Mouse (Mus musculus): ENCODE measurements around the gene Casp1. TPM values are rescaled to one million over a fixed set of nuclear protein-coding genes. Genes with fewer than 3 reads are reported as not detected.
A peak's percentile ranks its signal among the peaks of the same experiment; 100 is the strongest.

The Casp1 gene
- polyA plus RNA-seq (2014; fragmentation: Nextera tagmentation; extraction: Ambion mirVana) = 1.1 and 1.2 TPM in 2 replicates

DNA sequence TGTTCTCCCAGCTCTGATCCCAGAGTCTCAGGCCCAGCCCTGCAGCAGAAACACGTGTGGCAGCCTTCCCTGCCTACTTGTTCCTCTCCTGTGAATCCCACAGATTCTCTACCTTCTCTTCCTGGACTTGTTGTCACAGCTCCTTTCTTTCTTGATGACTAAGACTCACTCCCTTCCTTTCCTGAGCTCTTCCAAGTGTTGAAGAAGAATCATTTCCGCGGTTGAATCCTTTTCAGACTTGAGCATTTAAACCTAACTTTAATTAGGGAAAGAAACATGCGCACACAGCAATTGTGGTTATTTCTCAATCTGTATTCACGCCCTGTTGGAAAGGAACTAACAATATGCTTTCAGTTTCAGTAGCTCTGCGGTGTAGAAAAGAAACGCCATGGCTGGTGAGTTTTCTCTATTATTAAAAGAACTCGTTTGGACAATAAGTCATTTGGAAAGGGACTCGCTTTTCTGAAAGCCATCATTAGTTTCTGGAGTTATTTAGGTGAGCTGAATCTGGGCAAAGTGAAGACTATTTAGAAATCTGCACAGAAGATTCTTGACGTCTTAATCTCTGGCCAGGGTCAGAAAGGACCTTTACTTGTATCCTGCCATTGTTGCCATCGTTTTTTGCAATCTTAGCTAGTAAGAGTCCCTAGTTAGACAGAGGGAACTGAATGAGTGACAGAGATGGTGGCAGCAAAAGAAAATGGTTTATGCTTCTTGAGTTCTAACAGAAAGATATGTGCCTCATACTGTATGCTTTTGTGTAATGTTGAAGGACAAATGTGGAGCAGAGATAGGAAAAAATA lies at the start of gene Casp1:
Casp1 (plus strand) TSS at position 189 of the 803 bp plus-strand sequence.
- 70% methylated on average over 11 of the region's 11 CpGs for WGBS
- Histone ChIP-seq H3K4me1 (ENCODE audit: control insufficient read depth, insufficient read depth, low read length) (no peaks in the 10 kb centered on the region), H3K27me3 (ENCODE audit: control insufficient read depth, insufficient read depth, low read length) (no peaks in the 10 kb centered on the region), H3K9ac (ENCODE audit: low read length) (no peak within 1 kb of the TSS), H3K27ac (ENCODE audit: low read depth, low read length) (no peak within 1 kb of the TSS), H3K9me3 (ENCODE audit: control insufficient read depth, low read length) (no peaks in the 10 kb centered on the region), H3K36me3 (ENCODE audit: control insufficient read depth, insufficient read depth, low read length) (no peaks in the 10 kb centered on the region), H3K4me3 (ENCODE audit: low read depth, low read length) (no peak within 1 kb of the TSS), H3K4me2 (no peak within 1 kb of the TSS)
- no peak for ATAC-seq (ENCODE audit: low FRiP score)
- DNase-seq (ENCODE audit: low spot score, missing footprints) = peak; percentile 31

DNA sequence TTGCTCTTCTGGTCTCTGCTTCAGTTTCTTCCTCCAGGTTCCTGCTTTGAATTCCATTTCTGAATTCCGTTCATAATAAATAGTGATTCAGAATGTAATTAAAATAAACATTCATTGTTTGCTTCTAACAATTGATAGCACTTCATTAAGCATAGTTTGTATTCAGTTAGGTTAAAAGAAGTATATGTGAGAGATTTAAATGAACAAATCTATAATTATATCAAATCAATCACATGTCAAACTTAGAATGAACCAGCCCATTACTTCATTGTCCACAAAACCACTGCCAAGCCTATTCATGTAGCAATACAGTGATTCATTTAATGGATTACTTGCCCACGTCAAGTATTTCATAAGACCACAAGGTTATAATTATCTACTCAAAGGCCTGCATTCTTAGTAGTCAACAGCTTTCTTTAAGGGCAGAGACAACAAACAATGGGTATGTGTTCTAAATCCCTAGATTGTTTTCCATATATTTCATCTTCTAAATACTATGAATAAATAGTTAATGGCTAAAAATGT lies 34.3 kb upstream of the Casp1 start:
- DNase-seq (ENCODE audit: low spot score, missing footprints) = no peak
- Histone ChIP-seq H3K9ac (ENCODE audit: low read length) (no peak overlapping the region), H3K4me2 (no peak overlapping the region), H3K36me3 (ENCODE audit: control insufficient read depth, insufficient read depth, low read length) (no peaks in the 10 kb centered on the region), H3K4me3 (ENCODE audit: low read depth, low read length) (no peak overlapping the region), H3K9me3 (ENCODE audit: control insufficient read depth, low read length) (no peaks in the 10 kb centered on the region), H3K27ac (ENCODE audit: low read depth, low read length) (no peak overlapping the region), H3K27me3 (ENCODE audit: control insufficient read depth, insufficient read depth, low read length) (no peaks in the 10 kb centered on the region), H3K4me1 (ENCODE audit: control insufficient read depth, insufficient read depth, low read length) (no peaks in the 10 kb centered on the region)
- WGBS = 78% methylated on average over 2 of the region's 2 CpGs
- no peak for ATAC-seq (ENCODE audit: low FRiP score)

DNA sequence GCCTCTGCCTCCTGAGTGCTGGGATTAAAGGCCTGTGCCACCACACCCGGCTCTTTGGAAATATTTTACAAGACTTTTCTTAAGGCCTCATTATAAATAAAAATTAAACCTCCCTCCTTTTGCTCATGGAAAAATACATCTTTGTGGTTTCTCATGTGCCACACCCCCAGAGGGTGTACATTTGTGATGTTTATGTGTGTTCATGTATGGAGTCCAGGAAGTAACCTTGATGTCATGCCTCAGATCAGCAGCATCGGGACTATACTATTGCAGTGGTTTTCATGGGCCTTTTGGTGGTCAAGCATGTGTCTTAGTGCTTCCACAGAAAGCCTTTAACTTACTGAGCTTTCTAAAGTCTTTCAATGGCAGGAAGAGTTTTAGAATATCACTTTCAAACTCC lies 28.0 kb upstream of the Casp1 start:
- Histone ChIP-seq H3K9me3 (ENCODE audit: control insufficient read depth, low read length) (no peaks in the 10 kb centered on the region), H3K9ac (ENCODE audit: low read length) (no peak overlapping the region), H3K4me2 (no peak overlapping the region), H3K27ac (ENCODE audit: low read depth, low read length) (no peak overlapping the region), H3K36me3 (ENCODE audit: control insufficient read depth, insufficient read depth, low read length) (no peaks in the 10 kb centered on the region), H3K4me3 (ENCODE audit: low read depth, low read length) (no peak overlapping the region), H3K27me3 (ENCODE audit: control insufficient read depth, insufficient read depth, low read length) (no peaks in the 10 kb centered on the region), H3K4me1 (ENCODE audit: control insufficient read depth, insufficient read depth, low read length) (no peaks in the 10 kb centered on the region)
- peak; percentile 56 for DNase-seq (ENCODE audit: low spot score, missing footprints)
- 96% methylated on average over 2 of the region's 2 CpGs for WGBS
- no peak for ATAC-seq (ENCODE audit: low FRiP score)

DNA sequence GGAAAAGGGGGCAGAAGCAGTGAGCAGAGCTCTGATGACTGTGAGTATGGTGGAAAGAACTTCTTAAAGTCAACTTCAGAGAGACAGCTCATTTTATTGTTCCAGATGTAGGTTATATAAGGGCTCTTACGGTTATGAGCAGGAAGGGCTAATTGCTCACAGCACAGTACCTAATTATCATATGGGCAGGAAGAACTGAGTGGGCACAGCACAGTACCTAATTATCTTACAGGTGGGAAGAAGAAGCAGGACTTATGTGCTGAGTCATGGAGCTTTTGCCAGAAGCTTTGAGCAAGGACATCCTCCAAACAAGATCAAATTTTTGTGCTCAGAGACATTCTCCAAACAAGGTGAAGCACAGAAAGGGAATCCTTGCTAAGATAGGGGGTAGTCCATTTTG lies 27.4 kb upstream of the Casp1 start:
- Histone ChIP-seq H3K9me3 (ENCODE audit: control insufficient read depth, low read length) (no peaks in the 10 kb centered on the region), H3K4me2 (no peak overlapping the region), H3K27me3 (ENCODE audit: control insufficient read depth, insufficient read depth, low read length) (no peaks in the 10 kb centered on the region), H3K4me1 (ENCODE audit: control insufficient read depth, insufficient read depth, low read length) (no peaks in the 10 kb centered on the region), H3K27ac (ENCODE audit: low read depth, low read length) (no peak overlapping the region), H3K4me3 (ENCODE audit: low read depth, low read length) (no peak overlapping the region), H3K9ac (ENCODE audit: low read length) (no peak overlapping the region), H3K36me3 (ENCODE audit: control insufficient read depth, insufficient read depth, low read length) (no peaks in the 10 kb centered on the region)
- WGBS = 94% methylated on average over 1 of the region's 1 CpGs
- ATAC-seq (ENCODE audit: low FRiP score) (no peak), DNase-seq (ENCODE audit: low spot score, missing footprints) (no peak)

DNA sequence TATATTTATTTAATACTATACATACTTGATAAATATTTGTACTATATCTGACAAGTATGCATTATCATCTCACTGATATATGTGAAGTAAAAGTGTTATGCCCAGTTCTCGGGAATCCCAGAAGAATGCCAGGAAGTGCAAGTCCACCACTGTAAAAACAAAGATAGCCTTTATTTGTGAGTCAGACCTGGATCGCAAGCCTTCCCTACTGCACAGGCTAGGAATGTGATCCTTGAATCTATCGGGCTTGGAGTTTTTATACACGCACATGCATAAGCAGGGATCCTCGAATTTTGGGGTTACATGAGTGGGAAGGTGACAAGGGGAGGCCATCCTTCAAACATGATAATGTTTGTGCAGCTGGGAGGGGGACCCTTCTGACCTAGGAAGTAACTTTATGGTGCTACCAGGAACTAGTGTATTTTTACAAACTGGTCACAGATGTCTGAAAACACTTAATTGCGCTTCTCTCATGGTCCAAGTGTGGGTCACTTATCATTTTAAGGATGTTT lies 26.9 kb upstream of the Casp1 start:
- no peak overlapping the region for H3K27ac ChIP-seq (ENCODE audit: low read depth, low read length)
- DNase-seq (ENCODE audit: low spot score, missing footprints) = peak; percentile 62
- WGBS = 86% methylated on average over 6 of the region's 6 CpGs

DNA sequence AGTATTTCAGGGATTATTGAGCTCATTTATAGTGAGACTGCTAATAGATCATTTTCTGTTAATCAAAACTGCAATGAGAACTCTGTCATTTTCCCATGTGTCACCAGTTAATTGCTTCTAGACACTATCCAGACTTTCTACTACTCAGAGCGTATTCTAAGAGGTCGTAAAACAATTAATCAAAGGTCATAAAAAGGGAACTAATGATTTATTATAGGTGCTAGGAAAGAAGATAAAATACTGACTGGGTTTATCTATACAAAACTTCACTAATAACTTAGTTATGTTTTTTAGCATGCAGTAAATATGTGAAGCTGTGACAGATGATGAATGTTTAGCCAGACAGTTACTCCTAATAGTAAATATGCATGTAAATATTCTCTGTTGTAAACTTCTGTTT lies 12.2 kb upstream of the Casp1 start:
- DNase-seq (ENCODE audit: low spot score, missing footprints) (no peak), ATAC-seq (ENCODE audit: low FRiP score) (no peak)
- Histone ChIP-seq H3K4me3 (ENCODE audit: low read depth, low read length) (no peak overlapping the region), H3K9ac (ENCODE audit: low read length) (no peak overlapping the region), H3K4me1 (ENCODE audit: control insufficient read depth, insufficient read depth, low read length) (no peaks in the 10 kb centered on the region), H3K4me2 (no peak overlapping the region), H3K36me3 (ENCODE audit: control insufficient read depth, insufficient read depth, low read length) (no peaks in the 10 kb centered on the region), H3K27ac (ENCODE audit: low read depth, low read length) (no peak overlapping the region), H3K27me3 (ENCODE audit: control insufficient read depth, insufficient read depth, low read length) (no peaks in the 10 kb centered on the region), H3K9me3 (ENCODE audit: control insufficient read depth, low read length) (no peaks in the 10 kb centered on the region)
- 99% methylated on average over 2 of the region's 2 CpGs for WGBS

More for the DNA sequence above, 26.9 kb upstream of the Casp1 start:
- Histone ChIP-seq H3K4me1 (ENCODE audit: control insufficient read depth, insufficient read depth, low read length) (no peaks in the 10 kb centered on the region), H3K27me3 (ENCODE audit: control insufficient read depth, insufficient read depth, low read length) (no peaks in the 10 kb centered on the region), H3K9me3 (ENCODE audit: control insufficient read depth, low read length) (no peaks in the 10 kb centered on the region), H3K4me2 (no peak overlapping the region), H3K9ac (ENCODE audit: low read length) (no peak overlapping the region), H3K4me3 (ENCODE audit: low read depth, low read length) (no peak overlapping the region), H3K36me3 (ENCODE audit: control insufficient read depth, insufficient read depth, low read length) (no peaks in the 10 kb centered on the region)
- no peak for ATAC-seq (ENCODE audit: low FRiP score)

DNA sequence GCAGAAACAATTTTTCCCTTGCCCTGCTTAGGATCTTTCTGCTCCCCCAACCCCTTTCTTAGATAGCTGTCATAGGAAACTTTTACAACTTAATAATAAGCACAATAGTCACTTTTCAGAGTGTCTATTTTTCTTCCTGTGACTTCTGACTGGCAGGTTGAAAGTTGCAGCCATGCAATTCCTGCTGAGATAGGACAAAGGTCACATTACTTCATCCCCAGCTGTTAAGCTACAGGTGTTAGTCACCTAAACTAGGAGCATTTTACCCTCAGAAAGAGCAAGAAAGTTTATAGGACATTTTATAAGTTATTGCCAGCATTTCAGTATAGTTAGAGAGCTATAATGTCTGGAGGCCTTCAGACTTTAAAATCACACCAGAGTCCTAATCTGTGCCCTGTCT lies 11.7 kb upstream of the Casp1 start:
- H3K27me3 ChIP-seq (ENCODE audit: control insufficient read depth, insufficient read depth, low read length) = no peaks in the 10 kb centered on the region

DNA sequence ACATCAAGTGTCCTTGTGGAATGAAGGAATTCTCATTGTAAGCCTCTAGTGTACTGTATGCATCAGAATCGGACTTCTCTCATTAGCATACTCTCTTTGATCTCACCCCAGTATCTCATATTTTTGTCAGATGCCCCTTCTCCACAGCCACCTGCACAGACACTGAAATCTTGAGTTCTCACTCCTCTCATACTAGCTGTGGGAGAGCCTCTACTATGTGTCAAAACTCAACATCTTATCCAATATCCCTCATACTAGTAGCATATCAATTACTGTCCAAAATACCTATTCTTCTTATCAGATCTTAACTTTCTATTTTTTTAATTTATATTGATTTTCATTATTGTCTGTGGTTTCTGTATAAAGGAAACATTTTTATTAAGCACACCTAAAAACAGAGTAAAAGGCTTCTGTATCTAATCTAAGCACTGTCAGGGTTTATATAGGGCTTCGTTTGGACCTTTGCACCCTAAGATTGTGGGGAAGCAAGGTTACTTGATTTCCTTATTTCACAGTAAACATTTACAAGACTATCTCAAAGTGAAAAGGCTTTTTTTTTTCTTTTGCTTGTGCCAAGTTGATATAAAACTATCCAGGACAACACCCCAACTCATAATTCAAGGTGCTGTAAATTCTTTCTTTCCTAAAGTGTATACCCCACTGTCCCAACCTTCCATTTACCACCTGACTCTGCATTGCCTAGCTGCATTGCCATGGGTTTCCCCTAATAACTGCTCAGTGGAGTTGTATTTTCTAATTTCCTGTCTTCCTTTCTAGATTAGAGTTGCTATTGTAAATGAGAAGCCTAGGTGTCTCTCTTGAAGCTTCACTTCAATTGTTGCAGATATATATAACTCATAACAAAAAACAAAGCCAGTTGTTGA lies 1.7 kb upstream of the Casp1 start:
- Histone ChIP-seq H3K4me1 (ENCODE audit: control insufficient read depth, insufficient read depth, low read length) (no peaks in the 10 kb centered on the region), H3K27me3 (ENCODE audit: control insufficient read depth, insufficient read depth, low read length) (no peaks in the 10 kb centered on the region), H3K9me3 (ENCODE audit: control insufficient read depth, low read length) (no peaks in the 10 kb centered on the region), H3K36me3 (ENCODE audit: control insufficient read depth, insufficient read depth, low read length) (no peaks in the 10 kb centered on the region), H3K9ac (ENCODE audit: low read length) (no peak overlapping the region), H3K27ac (ENCODE audit: low read depth, low read length) (no peak overlapping the region), H3K4me2 (no peak overlapping the region), H3K4me3 (ENCODE audit: low read depth, low read length) (no peak overlapping the region)
- WGBS = 75% methylated on average over 2 of the region's 2 CpGs
- no peak for ATAC-seq (ENCODE audit: low FRiP score)
- DNase-seq (ENCODE audit: low spot score, missing footprints) = peak; percentile 12

More for the DNA sequence above, 11.7 kb upstream of the Casp1 start:
- Histone ChIP-seq H3K9me3 (ENCODE audit: control insufficient read depth, low read length) (no peaks in the 10 kb centered on the region), H3K9ac (ENCODE audit: low read length) (no peak overlapping the region), H3K4me2 (no peak overlapping the region), H3K27ac (ENCODE audit: low read depth, low read length) (no peak overlapping the region), H3K4me3 (ENCODE audit: low read depth, low read length) (no peak overlapping the region), H3K4me1 (ENCODE audit: control insufficient read depth, insufficient read depth, low read length) (no peaks in the 10 kb centered on the region), H3K36me3 (ENCODE audit: control insufficient read depth, insufficient read depth, low read length) (no peaks in the 10 kb centered on the region)
- ATAC-seq (ENCODE audit: low FRiP score) (no peak), DNase-seq (ENCODE audit: low spot score, missing footprints) (peak; percentile 47)

DNA sequence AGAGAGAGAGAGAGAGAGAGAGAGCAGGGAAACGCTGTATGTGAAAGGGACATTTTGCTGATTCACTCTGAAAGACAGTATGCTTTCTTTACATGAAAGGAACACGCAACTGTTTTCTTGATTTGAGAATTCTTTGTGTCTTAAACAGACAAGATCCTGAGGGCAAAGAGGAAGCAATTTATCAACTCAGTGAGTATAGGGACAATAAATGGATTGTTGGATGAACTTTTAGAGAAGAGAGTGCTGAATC lies 740 bp downstream of the Casp1 start:
- H3K4me1 ChIP-seq (ENCODE audit: control insufficient read depth, insufficient read depth, low read length) = no peaks in the 10 kb centered on the region
- H3K27me3 ChIP-seq (ENCODE audit: control insufficient read depth, insufficient read depth, low read length) = no peaks in the 10 kb centered on the region
- H3K27ac ChIP-seq (ENCODE audit: low read depth, low read length) = no peak overlapping the region
- no peak overlapping the region for H3K9ac ChIP-seq (ENCODE audit: low read length)
- ATAC-seq (ENCODE audit: low FRiP score) (no peak), DNase-seq (ENCODE audit: low spot score, missing footprints) (no peak)
- no peak overlapping the region for H3K4me2 ChIP-seq
- H3K4me3 ChIP-seq (ENCODE audit: low read depth, low read length) = no peak overlapping the region
- WGBS = 77% methylated on average over 2 of the region's 2 CpGs
- H3K36me3 ChIP-seq (ENCODE audit: control insufficient read depth, insufficient read depth, low read length) = no peaks in the 10 kb centered on the region
- H3K9me3 ChIP-seq (ENCODE audit: control insufficient read depth, low read length) = no peaks in the 10 kb centered on the region
